Mouse (Mus musculus) fat pad, adult 2 months (tissue): ENCODE data around the gene Neurl1a.
"Not testable (repeated sequence)": the region's sequence is repeated elsewhere in the genome, so short reads cannot be mapped to it uniquely, and the experiment has no call there.

Experiments
- DNase-seq: peaks from one replicate; pipeline ENCODE4 v3.0.0-alpha.2; 2011; ENCODE audit warnings: low read depth, low spot score; ENCODE audit errors: extremely low read depth

Neurl1a gene

DNA sequence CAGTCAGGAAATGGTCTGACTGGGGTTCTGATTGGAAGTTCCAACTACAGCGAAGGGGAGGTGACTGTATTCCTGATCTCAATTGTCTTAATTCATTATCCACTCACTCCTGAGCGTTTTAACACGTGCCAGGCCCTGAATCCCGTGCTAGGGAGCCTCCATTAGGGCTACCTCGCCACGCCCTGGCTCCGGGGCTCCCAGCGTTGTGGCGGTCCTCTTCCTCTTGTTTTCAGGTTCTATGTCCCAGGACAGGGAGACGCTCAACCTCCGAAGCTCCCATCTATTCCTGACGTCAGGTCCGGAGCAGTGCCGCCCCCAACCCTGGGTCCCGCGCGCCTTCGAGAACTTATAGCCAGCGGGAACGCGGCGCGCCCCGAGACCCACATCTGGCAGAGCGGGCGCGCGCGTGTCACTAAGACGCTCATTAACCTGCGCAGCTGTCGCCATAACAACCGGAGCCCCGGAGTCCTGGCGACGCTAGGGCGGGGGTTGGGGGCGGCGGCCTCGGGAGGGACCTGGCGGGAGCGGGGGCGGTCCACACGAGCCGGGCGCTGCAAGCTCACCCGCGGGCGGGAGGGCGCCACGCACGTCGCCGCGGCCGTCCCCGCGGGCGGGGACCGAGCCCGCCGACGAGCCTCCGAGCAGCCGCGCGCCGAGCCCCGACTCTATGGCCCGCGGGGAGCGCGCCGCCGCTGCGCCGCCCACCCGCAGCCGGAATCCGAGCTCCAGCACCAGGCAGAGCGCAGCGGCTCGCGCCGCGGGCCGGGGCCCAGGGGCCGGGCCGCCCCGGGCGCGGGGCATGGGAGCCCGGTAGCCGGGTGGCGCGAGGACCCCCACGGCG, at the start of gene Neurl1a:
Gene Neurl1a (plus strand): TSS at position 390 of the 841 bp plus-strand sequence.
- DNase-seq: no peak

GRCm38 (mm10) chr19:47128835-47129234, 49.8 kb upstream of the Neurl1a start:
- no peak for DNase-seq

GRCm38 (mm10) chr19:47130551-47131125, 48.0 kb upstream of the Neurl1a start:
- no peak for DNase-seq

DNA sequence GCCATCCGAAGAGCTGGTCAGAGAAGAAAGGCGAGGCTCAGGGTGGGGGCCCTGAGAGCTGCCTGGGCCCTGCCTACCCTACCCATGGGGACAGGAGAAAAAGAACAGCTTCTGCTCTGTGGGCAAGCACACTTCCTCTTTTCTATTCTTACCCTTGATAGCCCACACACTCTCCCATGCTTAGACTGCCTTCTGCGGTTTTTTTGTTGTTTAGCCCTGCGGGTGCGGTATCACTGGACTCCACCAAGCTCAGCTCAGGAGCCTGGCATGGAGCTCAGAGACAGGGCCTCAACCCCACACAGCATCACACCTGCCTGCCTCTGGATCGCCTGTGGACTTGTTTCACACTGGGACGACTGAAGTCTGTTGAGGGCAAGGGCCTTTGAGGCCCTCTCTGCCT, 45.5 kb upstream of the Neurl1a start:
- DNase-seq: no peak

DNA sequence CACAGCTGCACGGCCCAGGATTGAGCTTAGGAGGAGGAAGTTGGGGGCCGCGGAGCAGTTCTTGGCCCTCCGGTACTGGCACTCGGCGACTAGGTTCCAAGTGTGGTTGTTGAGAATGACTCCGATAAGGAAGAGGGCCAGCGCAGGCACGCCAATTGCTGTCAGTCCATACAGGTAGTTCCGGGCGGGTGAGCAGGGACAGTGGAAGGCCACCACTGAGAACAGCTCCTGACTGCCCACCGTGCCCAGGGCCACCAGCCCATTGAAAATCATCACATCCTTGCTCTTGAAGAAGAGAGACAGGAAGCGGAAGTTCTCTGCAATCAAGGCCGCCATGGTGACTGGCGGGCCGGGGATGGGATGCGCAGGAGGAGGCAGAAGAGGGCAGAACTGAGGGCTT, 43.1 kb upstream of the Neurl1a start:
- DNase-seq: no peak

DNA sequence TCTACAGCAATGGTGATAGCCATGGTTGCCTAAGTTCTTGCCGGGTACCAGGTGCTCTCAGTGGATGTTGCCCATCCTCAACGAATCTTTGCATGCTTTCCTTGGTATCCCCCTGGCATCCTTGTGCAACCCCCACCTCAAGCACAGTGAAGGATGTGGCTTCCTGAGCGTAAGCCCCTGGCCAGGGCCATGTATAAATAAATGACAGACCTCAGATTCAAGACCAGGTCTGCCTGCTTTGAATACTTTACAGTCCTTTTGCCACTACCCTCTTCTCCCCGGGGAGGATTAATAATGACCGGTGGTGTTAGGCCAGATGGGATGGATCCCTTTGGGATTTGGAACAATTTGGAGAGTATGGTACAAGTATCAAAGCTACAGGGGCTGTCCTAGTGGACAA, 42.5 kb upstream of the Neurl1a start:
- DNase-seq: no peak

GRCm38 (mm10) chr19:47137051-47137581, 41.5 kb upstream of the Neurl1a start:
- DNase-seq: no peak

GRCm38 (mm10) chr19:47137771-47138421, 40.7 kb upstream of the Neurl1a start, which contains the start of gene Calhm2:
TSS of gene Calhm2 (minus strand) at chr19:47138294.
- no peak for DNase-seq

- not testable (repeated sequence) for DNase-seq
Measured at GRCm38 (mm10) chr19:47139611-47140010, 39.0 kb upstream of the Neurl1a start.

GRCm38 (mm10) chr19:47142438-47142837, 36.2 kb upstream of the Neurl1a start:
- DNase-seq: no peak

GRCm38 (mm10) chr19:47144154-47144553, 34.5 kb upstream of the Neurl1a start, which contains the start of gene Calhm1:
TSS of gene Calhm1 (minus strand) at chr19:47144254.
- DNase-seq: no peak

DNA sequence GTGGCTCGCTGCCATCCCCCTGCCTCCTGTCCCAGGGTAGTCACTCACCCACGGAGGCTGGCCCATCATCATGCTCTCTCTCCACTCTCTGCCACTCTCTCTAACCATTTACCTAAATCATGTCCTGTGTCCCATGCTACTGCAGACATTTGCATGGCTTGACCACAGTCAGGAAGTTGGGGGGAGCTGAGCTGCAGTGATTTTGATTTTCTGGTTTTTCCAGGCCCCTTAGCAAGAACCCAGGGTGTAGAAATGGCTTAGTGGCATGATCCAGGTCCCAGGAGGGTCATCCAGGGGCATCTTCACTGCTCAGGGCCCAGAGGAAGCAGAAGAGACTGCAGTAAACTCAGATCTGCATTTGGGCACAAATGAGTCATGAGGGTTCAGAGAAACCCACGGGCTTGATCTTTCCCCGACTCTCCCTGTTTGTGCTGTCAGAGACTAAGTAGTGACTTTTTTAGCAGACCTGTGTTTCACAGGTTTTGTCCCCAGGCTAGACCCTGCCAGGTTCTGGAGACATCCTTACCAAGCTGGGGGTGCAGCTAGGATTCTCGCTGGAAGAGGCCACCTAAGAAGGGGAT, 30.3 kb upstream of the Neurl1a start:
- no peak for DNase-seq

GRCm38 (mm10) chr19:47149854-47150253, 28.8 kb upstream of the Neurl1a start:
- no peak for DNase-seq

DNA sequence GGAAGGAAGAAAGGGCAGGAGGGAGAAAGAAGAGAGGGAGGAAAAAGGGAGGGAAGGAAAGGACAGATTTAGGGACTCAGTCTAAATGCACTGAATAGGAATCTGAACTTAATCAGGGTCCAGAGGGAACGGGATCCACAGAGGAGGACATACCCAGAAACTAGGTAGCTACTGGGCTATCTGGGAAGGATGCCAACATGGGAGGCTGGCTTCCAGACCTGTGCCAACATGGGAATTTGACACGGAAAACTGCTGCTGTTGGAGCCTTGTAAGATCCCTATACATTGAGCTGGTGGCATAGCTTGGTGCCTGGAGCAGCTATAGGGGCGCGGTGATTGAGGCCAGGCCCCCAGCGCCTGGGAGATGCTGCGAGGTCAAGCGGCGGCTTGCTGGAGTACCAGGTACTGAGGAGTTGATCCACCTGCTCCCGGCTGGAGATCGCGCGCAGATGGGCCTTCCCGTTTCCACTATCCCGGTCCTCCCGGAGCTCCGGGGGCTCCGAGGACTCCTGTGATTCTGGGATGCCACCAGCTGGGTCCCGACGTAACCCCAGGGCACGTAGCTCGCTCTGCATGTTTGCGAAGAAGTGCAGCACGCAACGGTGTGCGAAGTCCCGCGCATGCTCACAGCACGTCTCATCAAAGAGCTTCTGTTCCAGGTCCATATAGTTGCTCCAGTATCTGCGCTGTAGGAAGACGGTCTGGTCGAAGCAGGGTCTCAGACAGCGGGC, 27.1 kb upstream of the Neurl1a start:
- DNase-seq: no peak

GRCm38 (mm10) chr19:47152062-47152369, 26.6 kb upstream of the Neurl1a start:
- DNase-seq: no peak

DNA sequence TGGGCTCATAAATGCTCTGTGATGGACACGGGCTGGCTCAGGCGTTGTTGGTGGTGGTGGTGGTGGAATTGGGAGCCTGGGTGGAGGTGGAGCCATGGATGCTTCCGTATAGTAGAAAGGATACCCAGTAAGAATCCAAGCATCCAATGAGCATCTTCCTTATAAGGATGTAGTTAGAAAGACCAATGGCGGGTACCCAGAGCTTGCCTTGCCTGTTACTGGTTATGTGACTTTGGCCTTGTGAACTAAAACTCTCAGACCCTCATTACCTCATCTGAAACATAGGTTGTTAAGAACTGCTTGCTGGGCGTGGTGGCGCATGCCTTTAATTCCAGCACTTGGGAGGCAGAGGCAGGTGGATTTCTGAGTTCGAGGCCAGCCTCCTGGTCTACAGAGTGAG, 24.9 kb upstream of the Neurl1a start:
- no peak for DNase-seq

- no peak for DNase-seq
Measured at GRCm38 (mm10) chr19:47157664-47158063, 21.0 kb upstream of the Neurl1a start, which contains the start of gene Calhm3. TSS of gene Calhm3 (minus strand) at chr19:47157764.

DNA sequence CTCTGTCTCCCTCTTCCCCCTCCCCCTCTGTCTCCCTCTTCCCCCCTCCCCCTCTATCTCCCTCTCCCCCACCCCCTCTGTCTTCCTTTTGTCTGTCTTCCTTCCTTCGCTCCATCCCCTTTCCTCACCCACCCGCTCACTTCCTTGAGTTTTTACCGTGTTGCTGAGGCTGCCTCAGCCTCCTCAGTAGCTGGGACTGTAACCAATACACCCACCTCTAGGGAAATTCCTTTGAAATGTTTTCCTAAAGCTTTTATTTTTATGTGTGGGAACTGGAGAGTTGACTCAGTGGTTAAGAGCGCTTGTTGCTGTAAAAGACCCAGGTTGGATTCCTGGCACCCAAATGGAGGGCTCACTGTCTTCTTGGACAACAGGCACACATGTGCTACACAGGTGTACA, 17.0 kb upstream of the Neurl1a start:
- no peak for DNase-seq

DNA sequence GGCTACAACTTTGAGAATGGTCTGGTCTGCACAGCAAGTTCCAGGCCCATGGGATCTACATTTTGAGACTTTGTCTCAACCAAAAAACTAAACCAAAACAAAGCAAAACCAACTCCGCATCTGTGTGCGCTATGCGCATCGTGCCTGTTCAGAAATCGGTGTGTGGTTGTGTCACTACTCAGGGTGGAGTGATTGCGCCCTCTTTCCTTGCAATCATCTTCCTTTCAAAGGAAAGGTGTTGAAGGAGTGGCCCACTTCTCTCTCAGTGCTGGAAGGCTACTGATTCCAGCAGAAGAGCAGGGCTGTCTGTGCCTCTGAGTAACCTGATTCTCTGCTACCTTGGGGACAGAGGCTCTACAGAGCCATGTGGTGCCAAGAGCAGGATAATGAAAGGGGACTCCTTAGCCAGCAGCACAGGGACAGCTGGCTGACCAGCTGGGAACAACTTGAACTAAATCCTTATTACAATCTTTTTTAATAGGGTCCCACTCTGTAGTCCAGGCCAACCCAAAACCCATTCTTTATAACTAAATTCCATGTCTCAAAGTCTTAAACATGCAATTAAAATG, 15.4 kb upstream of the Neurl1a start:
- DNase-seq: no peak

- no peak for DNase-seq
Measured at GRCm38 (mm10) chr19:47166758-47167157, 11.9 kb upstream of the Neurl1a start.
